Mouse (Mus musculus): ENCODE measurements around the gene Zfyve27. TPM values are rescaled to one million over a fixed set of nuclear protein-coding genes. Genes with fewer than 3 reads are reported as not detected.

Gene Zfyve27
- polyA plus RNA-seq, 1 experiment, result 12.2 TPM

DNA sequence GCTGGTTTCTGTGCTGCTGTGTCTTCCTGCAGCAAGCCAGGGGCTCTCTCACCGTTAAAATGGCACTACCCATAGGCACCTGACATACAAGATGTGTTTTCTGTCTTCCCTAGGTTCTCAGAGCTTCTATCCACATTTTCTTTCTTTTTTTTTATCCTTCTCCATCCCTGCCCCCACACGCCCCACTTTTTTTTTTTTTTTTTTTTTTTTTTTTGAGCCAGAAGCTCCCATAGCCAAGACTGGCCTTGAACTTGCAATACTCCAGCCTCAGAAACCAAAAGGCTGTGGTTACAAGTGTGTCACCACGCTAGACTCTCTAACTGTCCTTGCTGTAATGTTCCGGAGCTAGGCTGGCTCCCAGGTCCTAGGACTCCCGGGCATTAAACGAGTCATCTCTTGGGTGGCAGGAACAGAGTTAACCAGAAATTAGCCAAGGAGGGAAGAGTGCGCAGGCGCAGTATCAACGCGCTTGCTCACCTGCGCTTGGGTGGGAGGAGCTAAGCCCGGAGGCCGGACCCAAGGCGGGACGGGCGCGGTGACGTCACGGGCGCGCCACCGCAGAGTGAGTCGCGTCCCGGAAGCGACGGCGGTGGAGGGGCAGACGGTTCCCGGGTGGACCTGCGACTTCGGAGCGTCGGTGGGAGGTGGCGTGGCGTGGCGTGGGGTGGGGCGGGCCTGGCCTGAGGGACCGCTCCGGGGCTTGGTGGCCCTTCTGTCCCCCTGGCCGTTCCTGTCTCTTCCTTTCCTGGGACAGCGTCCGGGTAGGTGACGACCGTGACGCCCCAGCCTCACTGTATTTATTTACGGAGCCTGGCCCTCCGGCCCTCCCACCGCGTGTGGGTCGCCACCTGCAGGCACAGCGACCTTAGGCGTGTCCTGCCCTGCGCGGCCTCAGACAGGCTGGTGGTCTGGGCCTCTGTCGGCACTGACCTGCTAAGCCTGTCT, 6.5 kb downstream of the Zfyve27 start:
- no peaks in the 10 kb centered on the region for H3K9me3 ChIP-seq
- H3K36me3 ChIP-seq (replicated peaks; ENCODE audit: low read length), result peaks cover 20% of the 10 kb centered on the region
- peaks cover 12% of the 10 kb centered on the region for H3K27me3 ChIP-seq (replicated peaks)
- H3K4me1 ChIP-seq, result peaks cover 73% of the 10 kb centered on the region
- H3K4me3 ChIP-seq (replicated peaks), result peak overlapping the region; percentile 99
- no peak for TF ChIP-seq FLI1 (IDR thresholded peaks at IDR 0.05; ENCODE audit: low read length)
- no peak for TF ChIP-seq GATA1 (IDR thresholded peaks at IDR 0.05; ENCODE audit: borderline replicate concordance, low read length)

DNA sequence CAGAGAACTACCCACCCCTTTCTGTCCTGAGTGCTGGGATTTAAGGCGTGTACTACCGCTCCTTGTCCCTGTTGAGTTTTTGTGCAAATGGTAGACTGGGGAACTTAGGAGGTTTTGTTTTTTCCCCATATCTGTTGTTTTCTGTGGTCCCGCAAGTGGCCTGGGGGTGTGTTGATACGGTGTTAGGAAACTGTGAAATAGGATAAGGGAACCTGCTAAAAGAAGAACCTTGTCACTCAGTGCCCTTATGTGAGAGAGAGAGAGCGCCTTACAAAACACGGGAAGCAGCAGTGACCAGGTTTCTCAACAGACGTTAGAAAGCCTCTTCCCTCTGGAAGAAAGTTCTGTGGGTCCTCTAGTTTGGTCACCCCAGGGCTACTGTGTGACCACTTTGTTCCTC, 13.1 kb downstream of the Zfyve27 start:
- Histone ChIP-seq H3K9me3 (no peaks in the 10 kb centered on the region), H3K4me3 (replicated peaks) (peak overlapping the region; percentile 12), H3K36me3 (replicated peaks; ENCODE audit: low read length) (peaks cover 70% of the 10 kb centered on the region), H3K4me1 (peaks cover 68% of the 10 kb centered on the region), H3K27me3 (replicated peaks) (no peaks in the 10 kb centered on the region)
- no peak for TF ChIP-seq GATA1 (IDR thresholded peaks at IDR 0.05; ENCODE audit: borderline replicate concordance, low read length)
- no peak for TF ChIP-seq FLI1 (IDR thresholded peaks at IDR 0.05; ENCODE audit: low read length)

DNA sequence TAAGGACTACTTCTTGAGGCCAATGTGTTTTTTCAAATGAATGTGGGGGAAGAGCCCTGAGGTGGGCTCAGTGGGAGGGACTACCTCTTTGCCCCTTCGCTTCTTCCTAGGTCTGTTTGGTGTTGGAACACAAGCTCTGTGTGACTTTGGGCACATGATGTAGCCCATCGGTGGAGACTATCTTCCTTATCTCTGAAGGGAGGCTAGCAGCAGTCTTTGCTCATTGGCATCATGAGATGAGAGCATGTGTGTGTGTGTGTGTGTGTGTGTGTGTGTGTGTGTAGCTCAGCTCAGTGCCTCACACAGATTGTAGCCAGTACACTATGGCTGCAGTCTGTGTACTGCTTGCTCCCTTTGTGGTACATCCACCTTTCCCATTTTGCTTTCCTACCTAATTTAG, 13.7 kb downstream of the Zfyve27 start:
- Histone ChIP-seq H3K27me3 (replicated peaks) (no peaks in the 10 kb centered on the region), H3K9me3 (no peaks in the 10 kb centered on the region), H3K4me1 (peaks cover 64% of the 10 kb centered on the region), H3K4me3 (replicated peaks) (peak overlapping the region; percentile 52), H3K36me3 (replicated peaks; ENCODE audit: low read length) (peaks cover 75% of the 10 kb centered on the region)
- TF ChIP-seq GATA1 (IDR thresholded peaks at IDR 0.05; ENCODE audit: borderline replicate concordance, low read length) (no peak), FLI1 (IDR thresholded peaks at IDR 0.05; ENCODE audit: low read length) (no peak)

DNA sequence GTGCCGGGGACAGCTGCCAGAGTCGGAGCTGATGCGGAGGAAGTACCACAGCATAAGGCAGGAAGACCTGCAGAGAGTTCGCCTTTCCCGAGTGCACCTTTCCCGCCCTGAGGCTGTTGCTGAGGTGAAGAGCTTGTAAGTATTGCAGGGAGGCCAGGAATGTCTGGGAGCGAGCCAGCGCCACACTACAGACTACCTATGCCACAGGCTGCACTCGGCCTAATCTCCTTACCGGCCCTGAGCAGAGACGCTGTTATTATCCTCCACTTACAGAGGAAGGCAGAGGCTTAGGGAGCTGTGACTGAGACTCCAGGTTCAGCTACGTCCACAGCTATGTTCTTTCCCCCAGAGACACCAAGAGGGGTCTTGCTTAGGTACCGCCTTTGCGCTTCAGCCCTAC, 15.6 kb downstream of the Zfyve27 start:
- Histone ChIP-seq H3K9me3 (no peaks in the 10 kb centered on the region), H3K27me3 (replicated peaks) (no peaks in the 10 kb centered on the region), H3K36me3 (replicated peaks; ENCODE audit: low read length) (peaks cover 83% of the 10 kb centered on the region), H3K4me3 (replicated peaks) (no peak overlapping the region), H3K4me1 (peaks cover 64% of the 10 kb centered on the region)
- TF ChIP-seq GATA1 (IDR thresholded peaks at IDR 0.05; ENCODE audit: borderline replicate concordance, low read length) (no peak), FLI1 (IDR thresholded peaks at IDR 0.05; ENCODE audit: low read length) (no peak)

DNA sequence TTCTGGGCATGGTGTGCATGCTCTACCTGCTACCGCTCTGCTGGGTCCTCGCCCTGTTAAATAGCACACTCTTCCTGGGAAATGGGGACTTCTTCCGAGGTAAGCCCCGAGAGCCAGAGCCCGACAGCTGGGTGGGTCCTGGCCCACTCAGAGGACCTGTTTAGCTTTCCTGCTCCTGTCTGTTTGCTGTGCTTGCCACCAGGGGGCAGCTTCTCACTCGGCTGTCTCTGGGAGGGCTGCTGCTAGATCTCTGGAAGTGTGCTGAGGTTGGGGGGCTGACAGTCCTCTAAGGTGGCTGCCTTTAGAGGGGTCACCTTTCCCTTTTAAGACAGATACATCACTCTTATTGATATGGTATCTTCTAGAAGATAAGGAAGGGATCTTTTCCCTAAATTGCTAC, 18.9 kb downstream of the Zfyve27 start:
- peaks cover 98% of the 10 kb centered on the region for H3K36me3 ChIP-seq (replicated peaks; ENCODE audit: low read length)
- no peak overlapping the region for H3K4me3 ChIP-seq (replicated peaks)
- H3K9me3 ChIP-seq, result no peaks in the 10 kb centered on the region
- H3K27me3 ChIP-seq (replicated peaks), result no peaks in the 10 kb centered on the region
- peaks cover 65% of the 10 kb centered on the region for H3K4me1 ChIP-seq
- TF ChIP-seq GATA1 (IDR thresholded peaks at IDR 0.05; ENCODE audit: borderline replicate concordance, low read length), result no peak
- TF ChIP-seq FLI1 (IDR thresholded peaks at IDR 0.05; ENCODE audit: low read length), result no peak

DNA sequence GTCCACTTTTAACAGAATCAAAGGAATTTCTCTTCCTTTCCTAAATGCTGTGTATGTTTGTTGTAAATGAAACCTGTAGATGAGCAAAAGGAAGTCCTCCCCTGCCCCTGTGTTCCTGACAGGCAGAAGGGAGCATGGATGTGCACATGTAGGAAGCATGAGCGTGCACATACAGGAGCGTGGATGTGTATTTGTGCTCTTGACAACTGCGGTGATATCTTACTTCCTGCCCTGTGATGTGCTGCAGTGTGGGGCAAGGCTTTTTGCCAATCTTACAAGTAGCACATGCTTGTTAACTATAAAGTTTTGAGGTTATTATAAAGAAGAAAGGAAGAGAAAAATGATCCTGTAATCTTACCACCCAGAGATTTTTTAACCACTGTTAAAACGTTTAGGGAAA, 26.0 kb downstream of the Zfyve27 start:
- H3K4me3 ChIP-seq (replicated peaks), result peak overlapping the region; percentile 6
- H3K9me3 ChIP-seq, result no peaks in the 10 kb centered on the region
- peaks cover 56% of the 10 kb centered on the region for H3K4me1 ChIP-seq
- TF ChIP-seq FLI1 (IDR thresholded peaks at IDR 0.05; ENCODE audit: low read length) (no peak), GATA1 (IDR thresholded peaks at IDR 0.05; ENCODE audit: borderline replicate concordance, low read length) (no peak)
- peaks cover 2% of the 10 kb centered on the region for H3K27me3 ChIP-seq (replicated peaks)
- H3K36me3 ChIP-seq (replicated peaks; ENCODE audit: low read length), result peaks cover 93% of the 10 kb centered on the region

DNA sequence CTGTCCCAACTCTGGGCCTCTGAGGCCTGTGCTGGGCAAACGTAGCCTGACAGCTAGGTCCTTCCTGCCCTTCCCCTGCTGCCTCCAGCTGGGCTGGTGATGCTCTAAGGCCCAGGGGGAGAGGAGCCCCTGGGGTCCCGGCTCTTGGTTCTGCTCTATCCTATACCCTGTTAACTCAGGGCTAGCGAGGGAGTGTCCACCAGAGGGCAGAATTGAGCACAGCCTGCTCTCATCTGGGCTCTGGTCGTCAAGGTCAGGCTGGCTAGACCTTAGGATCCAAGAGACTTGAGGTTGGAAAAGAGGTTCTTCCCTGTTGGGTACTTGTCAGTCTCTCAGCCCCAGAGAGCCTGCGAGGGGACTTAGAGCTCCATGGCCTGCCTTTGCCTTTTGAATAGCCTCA, 26.7 kb downstream of the Zfyve27 start:
- TF ChIP-seq GATA1 (IDR thresholded peaks at IDR 0.05; ENCODE audit: borderline replicate concordance, low read length) (no peak), FLI1 (IDR thresholded peaks at IDR 0.05; ENCODE audit: low read length) (no peak)
- H3K4me1 ChIP-seq, result peaks cover 48% of the 10 kb centered on the region
- peaks cover 86% of the 10 kb centered on the region for H3K36me3 ChIP-seq (replicated peaks; ENCODE audit: low read length)
- H3K27me3 ChIP-seq (replicated peaks), result peaks cover 2% of the 10 kb centered on the region
- H3K9me3 ChIP-seq, result no peaks in the 10 kb centered on the region
- no peak overlapping the region for H3K4me3 ChIP-seq (replicated peaks)

DNA sequence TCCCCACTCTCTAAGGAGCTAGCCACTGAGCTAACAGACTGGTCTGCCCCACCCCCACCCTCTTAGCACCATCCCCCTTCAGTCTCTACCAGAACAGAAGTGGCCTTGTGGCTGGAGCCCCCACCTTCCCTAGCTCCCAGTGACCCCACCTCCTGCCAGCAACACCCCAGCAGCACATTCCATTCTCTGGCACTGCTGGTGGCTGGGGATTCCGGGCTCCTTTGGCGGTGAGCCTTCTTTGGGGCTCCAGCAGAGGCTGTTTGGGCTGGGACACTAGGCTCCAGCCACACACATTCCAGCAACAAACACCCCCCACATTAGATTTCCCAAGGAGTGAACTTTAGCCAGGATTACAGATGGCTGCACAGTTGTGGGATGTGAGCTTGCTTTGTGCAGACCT, 29.6 kb downstream of the Zfyve27 start:
- TF ChIP-seq GATA1 (IDR thresholded peaks at IDR 0.05; ENCODE audit: borderline replicate concordance, low read length) (no peak), FLI1 (IDR thresholded peaks at IDR 0.05; ENCODE audit: low read length) (no peak)
- H3K27me3 ChIP-seq (replicated peaks), result peaks cover 22% of the 10 kb centered on the region
- H3K36me3 ChIP-seq (replicated peaks; ENCODE audit: low read length), result peaks cover 59% of the 10 kb centered on the region
- H3K4me1 ChIP-seq, result peaks cover 24% of the 10 kb centered on the region
- H3K9me3 ChIP-seq, result no peaks in the 10 kb centered on the region
- H3K4me3 ChIP-seq (replicated peaks), result no peak overlapping the region

DNA sequence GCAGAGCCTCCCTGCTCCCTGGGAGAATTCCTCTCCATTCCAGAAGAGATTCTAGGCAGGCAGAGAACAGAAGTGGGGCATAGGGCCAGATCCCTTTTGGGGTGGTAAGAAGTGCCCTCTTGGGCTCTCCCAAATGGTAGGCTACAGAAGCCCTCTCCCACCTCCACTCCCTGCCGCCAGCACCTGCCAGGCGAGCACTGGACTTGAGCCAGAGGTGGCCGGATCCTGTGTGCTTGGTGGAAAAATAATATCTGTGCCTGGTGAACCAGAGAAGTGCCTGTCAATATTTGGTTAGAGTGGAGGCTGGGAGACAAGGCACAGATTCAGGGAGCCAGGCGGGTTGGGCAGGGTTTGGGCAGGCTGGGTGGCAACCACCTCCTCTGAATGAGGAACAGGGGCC, 32.6 kb downstream of the Zfyve27 start:
- H3K4me3 ChIP-seq (replicated peaks), result no peak overlapping the region
- no peak for TF ChIP-seq GATA1 (IDR thresholded peaks at IDR 0.05; ENCODE audit: borderline replicate concordance, low read length)
- TF ChIP-seq FLI1 (IDR thresholded peaks at IDR 0.05; ENCODE audit: low read length), result no peak
- peaks cover 53% of the 10 kb centered on the region for H3K27me3 ChIP-seq (replicated peaks)

DNA sequence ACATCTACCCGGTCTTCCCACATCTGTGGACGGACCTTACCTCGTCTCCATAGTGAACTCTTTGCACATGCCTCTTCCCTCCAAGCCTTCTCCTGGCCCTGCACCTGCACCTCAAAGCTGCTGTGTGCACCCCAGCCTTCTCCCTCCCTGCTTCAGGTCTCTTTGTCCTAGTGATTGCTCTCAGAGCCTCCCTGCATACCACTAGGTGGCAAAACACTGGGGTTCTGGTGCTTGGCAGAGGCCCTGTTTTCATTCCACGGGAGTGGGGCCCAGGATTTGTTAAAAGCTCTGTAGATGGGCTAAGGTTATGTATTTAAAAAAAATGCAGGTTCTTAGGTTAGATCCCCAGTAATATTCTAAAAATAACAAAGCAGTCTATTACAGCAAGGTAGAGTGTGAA, 33.3 kb downstream of the Zfyve27 start:
- H3K36me3 ChIP-seq (replicated peaks; ENCODE audit: low read length), result peaks cover 22% of the 10 kb centered on the region
- peaks cover 60% of the 10 kb centered on the region for H3K27me3 ChIP-seq (replicated peaks)

More for the DNA sequence above, 32.6 kb downstream of the Zfyve27 start:
- H3K9me3 ChIP-seq, result no peaks in the 10 kb centered on the region; the same call in 1 of the 2 replicates
- peaks cover 5% of the 10 kb centered on the region for H3K4me1 ChIP-seq
- H3K36me3 ChIP-seq (replicated peaks; ENCODE audit: low read length), result peaks cover 29% of the 10 kb centered on the region

More for the DNA sequence above, 33.3 kb downstream of the Zfyve27 start:
- Histone ChIP-seq H3K4me1 (peaks cover 12% of the 10 kb centered on the region), H3K9me3 (no peaks in the 10 kb centered on the region; the same call in 1 of the 2 replicates), H3K4me3 (replicated peaks) (no peak overlapping the region)
- TF ChIP-seq FLI1 (IDR thresholded peaks at IDR 0.05; ENCODE audit: low read length), result no peak
- TF ChIP-seq GATA1 (IDR thresholded peaks at IDR 0.05; ENCODE audit: borderline replicate concordance, low read length), result no peak
